Mouse (Mus musculus): Measurements from ENCODE around the gene Pithd1.

Gene Pithd1

GRCm38 (mm10) chr4:135930239-135930638 lies 56.8 kb downstream of the Pithd1 start:
- DNase-seq (ENCODE audit: extremely low spot score, low read depth, low spot score) = no peak

GRCm38 (mm10) chr4:135929828-135930227 lies 57.2 kb downstream of the Pithd1 start:
- DNase-seq (ENCODE audit: extremely low spot score, low read depth, low spot score) = no peak

- DNase-seq (ENCODE audit: extremely low spot score, low read depth, low spot score) = no peak
These were observed 57.7 kb downstream of the Pithd1 start for GRCm38 (mm10) chr4:135929405-135929804.

GRCm38 (mm10) chr4:135928376-135928775 lies 58.7 kb downstream of the Pithd1 start:
- no peak for DNase-seq (ENCODE audit: extremely low spot score, low read depth, low spot score)

- no peak for DNase-seq (ENCODE audit: extremely low spot score, low read depth, low spot score)
These were observed 60.2 kb downstream of the Pithd1 start for GRCm38 (mm10) chr4:135926861-135927260.

GRCm38 (mm10) chr4:135926195-135926808 lies 60.8 kb downstream of the Pithd1 start:
- no peak for DNase-seq (ENCODE audit: extremely low spot score, low read depth, low spot score)

Data from hindlimb bud, embryonic 11.5 days (tissue).